Mouse (Mus musculus) adrenal gland, postnatal 25 days (tissue): Measurements from ENCODE around the gene Pnpla8. TPM values are rescaled to one million over a fixed set of nuclear protein-coding genes. Genes with fewer than 3 reads are reported as not detected.
"Not testable (repeated sequence)": the region's sequence is repeated elsewhere in the genome, so short reads cannot be mapped to it uniquely, and the experiment has no call there.

Source experiments
- DNase-seq: peaks from one replicate; pipeline ENCODE4 v3.0.0; 2021; ENCODE audit warnings: mixed read lengths
- total RNA-seq: library from RNA; stranded (reverse); gene quantifications from 2 replicates; pipeline ENCODE4 v1.2.3, GENCODE M21; 2021

Gene Pnpla8
- total RNA-seq, 1 experiment from 2014 or later = 127 TPM

DNA sequence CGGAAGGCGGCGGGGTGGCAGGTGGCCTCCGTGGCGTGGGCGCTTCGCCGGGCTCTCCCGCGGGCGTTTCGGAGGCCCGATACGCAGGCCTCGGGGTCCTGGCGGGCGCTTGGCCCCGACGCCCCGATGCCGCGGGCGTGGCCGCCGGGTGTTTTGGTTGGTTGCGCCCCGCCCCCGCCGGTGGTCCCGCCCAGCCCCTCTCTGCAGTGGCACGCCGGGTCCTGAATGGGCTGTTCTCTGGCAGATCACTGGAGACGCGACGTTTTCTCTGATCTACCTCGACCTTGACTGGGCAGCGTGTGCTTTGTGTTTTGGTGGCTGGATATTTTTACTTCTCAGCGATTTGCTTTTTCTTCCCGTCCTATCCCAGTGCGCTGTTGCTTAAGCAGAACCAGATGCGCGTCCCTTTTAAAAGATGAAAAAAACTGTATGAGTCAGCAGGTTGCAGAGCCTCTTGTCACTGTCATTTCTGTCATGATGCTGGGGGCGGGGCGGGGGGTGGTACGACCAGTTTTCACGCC is 48.2 kb downstream of the Pnpla8 start:
- peak; percentile 82 for DNase-seq

DNA sequence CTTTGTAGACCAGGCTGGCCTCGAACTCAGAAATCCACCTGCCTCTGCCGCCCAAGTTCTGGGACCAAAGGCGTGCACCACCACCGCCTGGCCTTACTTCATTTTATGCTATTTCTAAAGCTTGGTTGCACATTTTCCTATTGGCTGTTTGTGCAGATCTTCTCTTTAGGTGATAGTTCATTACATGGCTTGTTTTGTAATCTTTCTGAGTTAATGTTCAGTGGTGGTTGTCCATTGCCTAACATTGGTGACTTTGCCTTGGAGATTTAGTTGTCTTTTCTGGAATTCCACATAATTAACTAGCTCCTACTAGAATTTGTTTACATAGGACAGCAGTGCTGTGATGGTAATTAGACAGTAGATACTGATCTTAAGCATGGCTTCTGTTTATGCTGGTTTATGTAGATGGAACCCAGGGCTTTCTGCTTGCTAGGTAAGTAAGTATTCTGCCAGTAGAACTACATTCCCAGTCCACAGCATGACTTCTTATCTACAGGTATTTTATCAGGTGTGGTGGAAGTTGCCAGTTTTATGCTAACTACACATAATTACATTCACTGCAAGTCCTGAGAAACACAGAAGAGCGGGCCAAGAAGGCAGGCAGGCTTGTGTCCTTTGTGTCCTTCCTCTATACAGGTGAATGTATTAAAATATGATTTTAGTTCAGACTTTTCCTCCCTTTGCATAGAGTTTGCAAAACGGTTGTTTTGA is 53.1 kb downstream of the Pnpla8 start:
- no peak for DNase-seq

DNA sequence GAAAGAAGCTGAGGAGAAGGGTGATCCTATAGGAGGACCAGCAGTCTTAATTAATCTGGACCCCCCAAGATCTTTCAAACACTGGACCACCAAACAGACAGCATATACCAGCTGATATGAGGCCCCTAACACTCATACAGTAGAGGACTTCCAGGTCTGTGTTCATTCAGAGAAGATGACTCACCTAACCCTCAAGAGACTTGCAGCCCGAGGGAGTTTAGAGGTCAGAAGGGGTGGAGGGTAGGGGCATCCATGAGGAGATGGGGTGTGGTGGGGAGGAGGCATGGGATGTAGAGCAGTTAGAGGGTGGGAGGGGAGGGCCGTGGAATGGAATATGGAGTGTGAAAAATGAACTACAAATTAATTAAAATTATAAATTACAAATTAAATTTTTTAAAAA is 59.0 kb downstream of the Pnpla8 start:
- DNase-seq = not testable (repeated sequence)

DNA sequence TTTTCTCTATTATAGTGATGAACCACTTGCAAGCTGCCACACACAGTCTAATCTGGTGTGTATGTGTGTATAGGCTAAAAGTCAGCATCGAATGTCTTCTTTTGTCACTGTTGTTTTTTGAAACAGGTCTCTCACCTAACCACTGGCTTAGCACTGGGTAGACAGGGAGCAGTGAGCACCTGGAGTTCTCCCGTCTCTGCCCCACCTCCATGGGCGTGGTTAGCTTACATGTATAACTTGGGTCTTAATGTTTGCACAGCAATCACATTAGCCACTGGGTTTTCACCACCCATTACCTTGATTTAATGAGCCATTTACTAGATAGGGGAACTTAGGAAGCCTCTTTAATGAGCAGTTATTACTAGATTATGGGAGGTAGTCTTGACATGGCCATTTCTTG is 60.4 kb downstream of the Pnpla8 start:
- DNase-seq = no peak

GRCm38 (mm10) chr12:44283378-44283777 is 62.2 kb downstream of the Pnpla8 start:
- DNase-seq = no peak

DNA sequence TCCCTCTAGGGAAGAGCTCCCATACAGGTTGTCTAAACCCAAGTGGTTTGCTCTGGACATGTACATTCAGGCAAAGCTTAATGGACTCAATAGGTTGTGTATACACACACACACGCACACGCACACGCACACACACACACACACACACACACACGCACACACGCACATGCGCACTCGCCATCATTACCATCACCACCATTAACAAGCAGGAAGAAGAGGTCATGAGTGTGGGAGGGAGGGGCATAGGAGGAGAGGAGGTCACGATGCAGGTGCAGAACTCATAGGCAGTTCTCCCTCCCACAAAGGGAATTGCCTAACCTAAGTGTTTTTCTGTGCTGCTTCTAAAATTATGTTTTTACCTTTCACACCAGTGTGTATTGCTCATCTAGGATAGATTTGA is 65.8 kb downstream of the Pnpla8 start:
- DNase-seq = no peak

DNA sequence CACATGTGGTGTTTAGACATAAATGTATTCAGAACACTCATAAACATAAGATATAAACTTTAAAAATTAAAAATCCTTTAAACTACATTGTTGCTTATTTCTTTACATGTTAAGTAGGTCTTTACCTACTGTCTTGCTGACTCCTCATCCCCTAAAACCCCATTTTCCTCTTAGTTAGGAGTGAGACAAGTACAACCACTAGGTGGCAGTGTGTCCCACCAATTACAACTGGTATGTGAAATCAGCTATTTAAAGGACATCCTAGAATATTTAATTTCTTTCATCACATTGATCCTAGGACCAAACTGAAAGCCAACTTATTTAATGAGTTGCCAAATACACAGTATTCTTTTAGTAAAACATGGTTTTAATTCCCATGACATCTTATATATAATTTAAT is 71.1 kb downstream of the Pnpla8 start:
- DNase-seq = peak; percentile 59

DNA sequence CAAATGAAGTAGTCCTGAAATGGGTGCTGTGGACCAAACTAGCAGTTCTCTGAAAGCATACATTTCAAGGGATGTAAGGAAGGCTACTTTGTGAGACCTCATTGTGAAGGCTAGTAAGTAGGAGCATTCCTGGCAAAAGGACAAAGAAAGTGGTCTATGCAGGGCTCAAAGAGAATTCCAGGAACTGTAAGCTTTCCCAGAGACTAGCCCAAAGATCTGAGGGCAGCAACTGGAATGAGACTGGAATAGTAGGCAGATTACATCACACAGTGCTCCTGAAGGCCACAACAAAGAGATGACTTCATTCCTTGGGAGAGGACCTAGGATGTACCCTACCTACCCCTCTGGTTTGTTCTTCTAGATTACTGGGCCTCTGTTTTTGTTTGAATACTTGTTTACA is 79.6 kb downstream of the Pnpla8 start:
- no peak for DNase-seq

- DNase-seq = no peak
Measured at GRCm38 (mm10) chr12:44304012-44304411, 82.8 kb downstream of the Pnpla8 start.

DNA sequence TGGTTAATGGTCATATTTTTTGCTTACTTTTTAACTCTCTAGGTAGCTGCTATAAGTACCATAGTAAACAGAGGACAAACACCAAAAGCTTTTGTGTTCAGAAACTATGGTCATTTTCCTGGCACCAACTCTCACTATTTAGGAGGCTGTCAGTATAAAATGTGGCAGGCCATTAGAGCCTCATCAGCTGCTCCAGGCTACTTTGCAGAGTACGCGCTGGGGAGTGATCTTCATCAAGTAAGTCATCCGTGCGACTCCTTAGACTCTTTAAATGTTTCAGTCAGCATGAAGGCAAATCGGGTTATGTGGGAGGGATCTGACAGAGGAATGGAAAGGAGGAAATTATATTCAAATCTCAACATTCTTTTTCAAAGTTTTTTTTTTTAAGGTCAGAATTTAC is 83.7 kb downstream of the Pnpla8 start:
- no peak for DNase-seq

DNA sequence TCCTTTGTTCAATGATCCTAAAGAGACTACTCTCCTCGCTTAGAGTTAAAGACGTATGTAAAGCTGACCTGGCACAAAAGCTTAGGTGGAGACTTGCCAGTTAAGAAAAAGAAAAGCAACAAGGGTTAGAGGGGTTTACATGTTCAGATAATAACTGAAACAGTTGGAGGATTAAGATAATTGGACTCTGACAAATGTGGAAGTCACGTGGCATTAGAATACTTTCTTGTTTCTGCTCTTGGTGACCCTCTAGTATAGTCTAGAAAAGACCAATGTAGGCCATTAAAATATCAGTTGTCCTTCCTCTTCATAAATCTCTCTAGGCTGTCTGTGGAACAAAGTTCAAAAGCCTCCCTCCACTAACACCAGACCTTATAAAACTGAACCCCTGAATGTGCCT is 87.1 kb downstream of the Pnpla8 start:
- DNase-seq = no peak

DNA sequence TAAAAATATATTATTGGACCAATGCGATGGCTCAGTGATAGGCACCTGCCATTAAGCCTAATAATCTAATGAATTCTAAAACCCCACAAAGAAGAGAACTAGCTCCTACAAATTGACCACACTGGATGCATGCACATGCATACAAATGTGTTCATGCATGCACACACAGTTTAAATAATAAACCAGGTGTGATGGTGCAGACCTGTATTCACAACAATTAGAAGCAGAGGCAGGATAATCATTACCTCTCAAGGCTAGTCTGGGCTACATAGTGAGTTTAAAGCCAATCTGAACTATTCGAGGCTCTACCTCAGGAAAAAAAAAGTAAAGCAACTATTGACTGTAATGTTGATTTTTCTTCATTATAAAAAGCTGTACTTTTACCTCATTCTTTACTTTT is 94.0 kb downstream of the Pnpla8 start:
- no peak for DNase-seq

GRCm38 (mm10) chr12:44325091-44325490 is 103.9 kb downstream of the Pnpla8 start:
- no peak for DNase-seq

DNA sequence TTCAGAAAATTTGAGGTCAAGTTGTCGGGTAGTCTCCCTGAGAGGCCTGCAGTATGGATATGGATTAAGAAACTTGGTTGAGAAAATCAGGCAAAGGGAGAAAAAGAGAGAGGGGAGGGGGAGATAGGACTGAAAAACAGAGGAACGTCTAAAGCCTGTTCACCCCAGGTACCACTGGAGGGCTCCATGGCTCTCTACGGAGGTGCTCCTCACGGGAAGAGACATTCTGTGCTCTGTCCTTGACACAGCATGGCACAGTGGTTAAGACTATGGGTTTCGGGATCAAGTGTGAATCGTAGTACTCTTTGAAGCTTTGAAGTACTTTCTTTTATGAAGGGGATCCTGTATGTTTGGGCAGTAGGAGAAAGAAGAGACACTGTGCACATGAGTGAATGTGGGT is 106.3 kb downstream of the Pnpla8 start:
- DNase-seq = no peak

DNA sequence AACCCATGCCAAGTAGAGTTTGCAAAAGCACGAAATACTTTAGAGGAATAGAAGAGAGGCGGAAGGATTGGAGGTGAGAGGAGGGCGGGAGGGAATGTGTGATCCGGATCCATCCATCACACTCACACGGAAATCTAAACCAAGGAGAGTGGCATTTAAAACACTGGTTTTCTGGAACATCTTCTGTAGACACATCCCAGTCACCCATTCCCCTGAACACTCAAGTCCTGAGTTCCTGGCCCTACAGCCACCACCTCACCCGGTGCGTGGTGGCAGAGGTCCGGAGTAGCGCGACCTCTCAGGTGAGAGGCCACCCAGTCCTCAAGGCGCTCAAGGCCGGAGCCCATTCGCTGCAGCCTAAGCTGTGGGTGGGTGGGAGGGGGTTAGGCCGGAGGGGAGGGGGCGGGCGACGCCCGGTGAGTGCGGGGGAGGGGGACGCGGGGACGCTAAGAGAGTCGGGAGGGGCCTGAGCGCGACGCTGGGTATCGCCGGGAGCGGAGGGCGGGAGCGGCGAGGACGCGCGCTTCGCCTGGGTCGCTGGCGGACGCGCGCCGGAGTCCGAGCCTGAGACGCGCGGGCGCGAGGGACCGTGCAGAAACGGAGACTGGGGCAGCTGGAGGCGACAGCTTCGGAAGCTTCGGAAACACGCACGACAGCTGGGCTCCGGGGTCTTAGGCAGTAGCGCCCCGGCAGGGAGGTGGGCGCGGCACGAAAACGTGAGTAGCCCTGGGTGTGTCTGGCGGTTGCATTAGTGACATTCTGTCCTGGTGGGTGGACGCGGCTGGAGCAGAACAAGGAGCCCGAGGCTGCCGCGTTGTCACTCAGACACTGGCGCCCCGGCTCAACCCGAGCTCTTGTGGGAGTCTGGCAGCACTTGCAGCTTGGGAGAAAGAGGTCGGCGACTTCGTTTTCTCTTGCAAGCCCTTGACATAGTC is 107.5 kb downstream of the Pnpla8 start, which contains the start of gene Nrcam:
Gene Nrcam, plus strand, starts transcription at position 505 of the 935 bp plus-strand sequence.
- peak; percentile 64 for DNase-seq

GRCm38 (mm10) chr12:44329316-44330215 is 108.4 kb downstream of the Pnpla8 start:
- DNase-seq = peak; percentile 7

GRCm38 (mm10) chr12:44330216-44330719 is 109.1 kb downstream of the Pnpla8 start:
- no peak for DNase-seq

DNA sequence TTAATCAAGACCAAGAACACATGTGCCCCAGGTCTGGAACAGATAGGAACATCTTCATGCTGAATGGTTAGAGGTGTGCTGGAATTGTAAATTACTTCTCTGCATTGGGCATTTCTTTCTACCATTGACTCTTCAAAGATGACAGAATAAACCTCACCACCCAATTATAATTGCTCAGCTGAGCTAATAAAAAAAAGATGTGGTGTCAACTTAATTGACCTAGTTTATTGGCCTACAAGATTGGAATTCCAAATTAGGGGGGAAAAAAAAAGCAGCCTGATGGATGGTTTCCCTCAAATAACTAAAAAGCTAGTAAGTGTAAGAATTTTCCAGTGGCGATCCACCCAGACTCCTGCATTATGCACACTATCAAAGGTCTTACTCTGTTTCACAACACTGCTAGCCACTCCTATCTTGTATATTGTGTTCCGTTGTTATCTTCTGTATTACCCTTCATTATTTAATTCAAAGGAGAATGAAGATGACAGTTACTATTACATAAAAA is 116.0 kb downstream of the Pnpla8 start:
- DNase-seq = no peak

- DNase-seq = no peak
Measured at GRCm38 (mm10) chr12:44338195-44338622, 117.0 kb downstream of the Pnpla8 start.

GRCm38 (mm10) chr12:44344075-44344474 is 122.9 kb downstream of the Pnpla8 start:
- no peak for DNase-seq

DNA sequence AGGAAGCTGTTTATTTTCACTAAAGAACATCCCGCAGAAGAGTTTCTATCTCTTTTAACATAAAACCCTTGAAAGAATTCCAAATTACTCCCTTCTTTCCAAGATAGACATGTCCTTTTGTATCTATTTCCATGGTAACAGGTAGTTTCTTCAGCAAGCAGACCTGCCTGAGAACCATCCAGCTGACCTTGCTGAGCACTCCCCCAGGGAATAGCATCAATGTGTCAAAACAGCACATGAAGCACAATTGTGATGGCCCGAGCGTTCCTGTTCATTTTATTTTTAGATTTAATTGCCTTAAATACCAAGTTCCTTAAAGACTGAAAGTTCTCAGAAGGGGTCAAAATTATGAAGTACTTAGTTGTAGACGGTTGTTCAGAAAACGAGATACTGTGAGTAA is 124.1 kb downstream of the Pnpla8 start:
- DNase-seq = no peak

DNA sequence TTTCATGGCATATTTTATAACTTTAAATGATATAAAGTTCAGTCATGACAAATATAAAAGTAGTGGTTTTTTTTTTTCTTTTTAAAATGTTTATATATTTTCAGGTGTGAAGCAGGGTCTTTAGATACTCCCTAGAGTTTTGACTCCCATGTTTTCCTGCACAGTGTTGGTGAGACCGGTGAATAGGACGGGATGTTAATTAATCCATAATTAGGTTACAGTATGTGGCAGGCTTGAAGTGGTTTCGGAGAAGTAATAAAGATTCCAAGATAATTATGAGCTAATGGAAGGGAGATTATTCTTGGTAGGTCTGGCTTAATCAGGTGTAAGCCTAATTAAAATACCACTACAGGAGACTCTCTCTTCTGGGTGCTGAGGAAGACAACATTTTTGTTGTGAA is 125.0 kb downstream of the Pnpla8 start:
- no peak for DNase-seq
